Mouse (Mus musculus) T-helper 2 cell (primary cell): ENCODE measurements around the gene Chpf2.

Experiments used
- in situ Hi-C: fragments of 300-600 bp; cut with MboI, MseI; formaldehyde crosslinking; loops from one replicate; pipeline ENCODE4 v1.15.1; 2025; ENCODE audit warnings: high pct_unique_total_duplicates

The Chpf2 gene

GRCm38 (mm10) chr5:24639081-24639480 is 52.5 kb downstream of the Chpf2 start:
- in situ Hi-C loops = no loop called here
